Mouse (Mus musculus): ENCODE results near the gene Dtd2. TPM values are rescaled to one million over a fixed set of nuclear protein-coding genes. Genes with fewer than 3 reads are reported as not detected.

Gene Dtd2
- 10 to 100 TPM in 3 of 26 experiments, 1 to 10 TPM in 18, under 1 TPM in 4, not detected in 1; 0.54 to 13.7 (median 3.6) TPM for total RNA-seq (2018; cell fraction: chromatin; rRNA removed)
- total RNA-seq (2018; cell fraction: cytosol; rRNA removed) = 10 to 100 TPM in 18 of 26 experiments, 1 to 10 TPM in 8; 6.5 to 16.8 (median 11.4) TPM
- 10 to 100 TPM in 6 of 26 experiments, 1 to 10 TPM in 20; 1.0 to 13.8 (median 5.3) TPM for total RNA-seq (2018; cell fraction: nucleus; rRNA removed)
- 8.4 to 14.7 TPM (median 12.0 TPM) in 3 replicates for polyA plus RNA-seq (2018)

DNA sequence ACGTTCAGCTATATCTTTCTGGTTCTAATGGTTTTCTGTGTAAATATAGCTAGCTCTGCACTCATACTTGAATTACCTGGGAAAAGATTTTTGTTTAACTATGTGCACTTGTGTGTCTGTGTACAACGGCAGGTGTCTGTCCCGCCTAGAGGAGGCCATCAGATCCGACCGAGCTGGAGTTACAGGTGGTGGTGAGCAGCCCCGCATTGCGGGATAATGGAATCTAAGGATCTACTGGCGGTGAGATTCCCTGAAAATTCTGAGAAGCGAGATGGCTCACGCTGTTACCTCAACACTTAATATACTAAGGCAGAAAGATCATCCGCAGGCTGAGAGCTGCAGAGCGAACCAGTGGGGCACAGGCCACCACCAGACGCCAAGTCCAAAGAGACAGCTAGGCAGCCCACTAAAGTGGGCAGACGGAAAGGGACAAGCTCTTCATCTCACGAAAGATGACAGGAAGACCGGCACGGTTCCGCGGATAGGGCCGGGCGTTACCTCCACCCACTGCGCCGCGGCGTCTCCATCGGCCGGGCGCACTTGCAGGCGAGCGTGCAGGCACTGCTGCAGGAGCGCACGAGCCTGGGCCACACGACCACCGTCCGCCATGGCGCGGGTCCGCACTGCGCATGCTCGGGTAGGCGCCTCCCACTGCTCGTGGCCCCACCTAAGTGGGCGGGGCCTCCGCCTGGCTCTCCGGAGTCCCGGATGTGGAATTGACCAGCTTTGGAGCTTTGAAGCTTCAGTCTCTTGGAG lies at the start of gene Dtd2:
Gene Dtd2 (minus strand): TSS at position 625 of the 756 bp plus-strand sequence.
- Histone ChIP-seq H3K27ac (0 out of 2 replicates have a peak within 1 kb of the TSS, but pooled peaks have one; percentile 22), H3K79me2 (ENCODE audit: inconsistent target) (no peaks in the 10 kb centered on the region), H3K4me3 (ENCODE audit: inconsistent target) (peak within 1 kb of the TSS; percentile 81), H3K36me3 (ENCODE audit: inconsistent target) (no peaks in the 10 kb centered on the region)
- WGBS (ENCODE audit: missing documents) = 2% methylated on average over 45 of the region's 46 CpGs

DNA sequence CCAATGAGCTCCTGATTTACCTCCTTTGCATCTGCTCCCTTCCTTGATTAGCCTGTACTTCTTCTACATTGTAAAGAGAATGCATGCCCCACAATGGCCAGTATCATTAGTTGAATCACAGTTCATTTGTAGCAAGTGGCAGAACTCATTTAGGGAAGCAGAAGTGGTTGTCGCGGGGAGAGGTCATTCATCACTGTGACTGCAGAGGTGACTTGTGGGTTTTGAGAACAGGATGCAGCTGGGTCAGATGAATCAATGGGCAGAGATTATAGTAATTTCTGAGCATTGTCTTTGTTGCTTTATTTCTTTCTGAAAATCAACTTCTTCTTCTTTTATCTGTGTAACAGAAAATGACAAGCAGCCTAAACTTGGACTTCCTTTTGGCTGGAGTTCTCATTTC lies 43.0 kb upstream of the Dtd2 start:
- no peak overlapping the region for H3K4me3 ChIP-seq (ENCODE audit: inconsistent target)
- H3K36me3 ChIP-seq (ENCODE audit: inconsistent target) = no peaks in the 10 kb centered on the region
- 0% methylated on average over 2 of the region's 2 CpGs for WGBS (ENCODE audit: missing documents)
- H3K27ac ChIP-seq = peak overlapping the region; percentile 53
- H3K79me2 ChIP-seq (ENCODE audit: inconsistent target) = no peaks in the 10 kb centered on the region

DNA sequence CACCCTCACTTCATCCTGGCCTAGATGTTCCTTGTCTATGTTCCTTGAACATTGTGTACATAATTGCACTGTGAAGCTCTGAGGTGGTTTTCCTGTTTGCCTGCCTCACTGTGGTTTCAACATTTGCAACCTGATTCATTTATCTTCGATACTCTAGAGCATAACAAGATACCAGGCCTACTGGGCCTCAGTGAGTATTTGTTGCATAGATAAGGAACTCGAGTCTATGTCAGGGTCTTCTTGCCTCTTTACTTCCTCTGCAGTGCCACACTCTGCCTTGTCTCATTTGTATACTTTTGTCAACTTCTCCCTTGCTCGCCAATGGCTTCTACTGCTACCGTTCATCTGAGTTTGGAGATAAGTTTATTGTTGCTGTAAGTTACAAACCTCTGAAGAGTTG lies 40.1 kb upstream of the Dtd2 start:
- no peak overlapping the region for H3K4me3 ChIP-seq (ENCODE audit: inconsistent target)
- no peaks in the 10 kb centered on the region for H3K79me2 ChIP-seq (ENCODE audit: inconsistent target)
- no peak overlapping the region for H3K27ac ChIP-seq
- no peaks in the 10 kb centered on the region for H3K36me3 ChIP-seq (ENCODE audit: inconsistent target)
- 28% methylated on average over 4 of the region's 4 CpGs for WGBS (ENCODE audit: missing documents)

DNA sequence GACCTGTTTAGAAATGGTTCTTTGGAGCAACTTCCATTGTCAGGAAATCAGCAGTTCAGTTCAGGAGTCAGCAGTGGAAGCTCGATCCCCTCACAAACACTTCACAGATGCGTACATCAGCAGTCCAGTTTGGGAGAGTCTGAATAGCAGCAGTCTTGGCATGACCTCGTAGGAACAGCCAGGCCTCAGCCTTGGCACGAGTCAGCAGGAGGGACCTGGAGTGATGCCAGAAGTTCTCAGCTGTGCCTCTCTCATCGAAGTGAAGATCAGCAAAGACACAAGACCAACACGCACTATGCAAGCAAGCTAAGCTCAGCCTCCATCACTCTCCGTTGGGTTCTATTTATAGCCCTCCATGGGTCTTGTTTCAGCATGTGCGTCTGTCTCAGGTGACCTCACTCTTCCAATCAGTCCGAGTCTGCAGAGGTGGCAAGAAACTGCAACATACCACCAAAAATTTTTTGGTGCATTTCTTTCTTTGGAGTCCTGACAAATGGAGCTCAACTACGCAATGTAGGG lies 36.6 kb upstream of the Dtd2 start:
- Histone ChIP-seq H3K27ac (no peak overlapping the region), H3K4me3 (ENCODE audit: inconsistent target) (no peak overlapping the region), H3K79me2 (ENCODE audit: inconsistent target) (no peaks in the 10 kb centered on the region), H3K36me3 (ENCODE audit: inconsistent target) (no peaks in the 10 kb centered on the region)
- WGBS (ENCODE audit: missing documents) = 76% methylated on average over 10 of the region's 10 CpGs

DNA sequence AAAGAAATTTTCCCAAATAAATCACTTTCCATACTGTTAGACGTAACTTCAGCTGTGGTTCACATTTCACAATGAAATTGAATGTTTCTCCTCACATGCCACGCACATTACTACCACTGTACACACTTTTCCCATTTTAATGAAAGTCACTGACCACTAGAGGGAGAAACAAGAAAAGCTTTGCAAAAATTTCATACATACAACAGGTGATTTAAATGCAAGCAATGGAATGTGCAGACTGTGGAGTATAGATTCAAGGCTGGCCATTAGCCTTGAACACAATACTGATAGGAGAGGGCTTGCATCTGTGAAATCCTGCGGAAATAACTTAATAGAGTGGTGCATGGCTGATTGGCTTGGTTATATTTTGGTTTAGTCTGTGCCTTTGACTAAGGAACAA lies 32.1 kb upstream of the Dtd2 start:
- H3K79me2 ChIP-seq (ENCODE audit: inconsistent target) = no peaks in the 10 kb centered on the region
- H3K4me3 ChIP-seq (ENCODE audit: inconsistent target) = no peak overlapping the region
- WGBS (ENCODE audit: missing documents) = 32% methylated on average over 3 of the region's 3 CpGs

DNA sequence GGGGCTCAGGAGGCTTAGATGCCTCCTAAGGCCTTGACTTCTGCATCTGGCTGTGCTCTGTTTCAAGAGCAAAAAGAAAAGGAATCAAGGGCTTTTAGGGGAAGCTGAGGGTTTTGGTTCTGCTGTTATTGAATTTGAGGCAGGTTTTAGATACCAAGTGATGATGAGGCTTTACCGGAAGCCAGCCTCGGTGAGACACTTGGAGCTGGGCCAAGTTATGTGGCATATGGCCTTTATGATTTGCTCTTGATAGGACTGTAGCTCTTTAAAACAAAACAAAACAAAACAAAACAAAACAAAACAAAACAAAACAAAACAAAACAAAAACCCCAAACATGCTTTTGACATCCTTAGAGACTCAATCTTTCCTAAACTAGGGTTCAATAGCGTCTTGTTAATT lies 28.7 kb upstream of the Dtd2 start:
- WGBS (ENCODE audit: missing documents) = 91% methylated on average over 3 of the region's 3 CpGs

More for the DNA sequence above, 32.1 kb upstream of the Dtd2 start:
- H3K27ac ChIP-seq = no peak overlapping the region
- no peaks in the 10 kb centered on the region for H3K36me3 ChIP-seq (ENCODE audit: inconsistent target)

DNA sequence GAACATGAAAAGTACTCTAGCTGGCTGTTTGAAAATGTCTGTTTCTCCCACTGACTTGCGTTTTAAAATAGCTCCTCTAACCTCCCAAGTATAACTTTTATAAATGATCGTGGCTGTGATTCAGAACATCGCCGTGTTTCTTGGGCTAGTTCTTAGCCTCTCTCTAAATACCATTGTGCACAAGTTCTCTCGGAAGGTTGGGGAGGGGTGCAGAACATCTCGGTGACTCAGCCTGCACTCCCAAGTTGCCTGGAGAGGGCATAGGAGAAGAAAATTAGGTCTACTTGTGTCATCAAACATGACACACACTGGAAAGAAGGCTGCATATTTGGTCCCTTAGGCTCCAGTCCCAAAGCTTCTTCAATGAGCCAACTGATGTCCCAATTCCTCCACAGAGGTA lies 26.0 kb upstream of the Dtd2 start:
- 86% methylated on average over 6 of the region's 6 CpGs for WGBS (ENCODE audit: missing documents)
- no peaks in the 10 kb centered on the region for H3K79me2 ChIP-seq (ENCODE audit: inconsistent target)

More for the DNA sequence above, 28.7 kb upstream of the Dtd2 start:
- no peak overlapping the region for H3K27ac ChIP-seq
- H3K4me3 ChIP-seq (ENCODE audit: inconsistent target) = no peak overlapping the region
- H3K36me3 ChIP-seq (ENCODE audit: inconsistent target) = no peaks in the 10 kb centered on the region
- H3K79me2 ChIP-seq (ENCODE audit: inconsistent target) = no peaks in the 10 kb centered on the region

DNA sequence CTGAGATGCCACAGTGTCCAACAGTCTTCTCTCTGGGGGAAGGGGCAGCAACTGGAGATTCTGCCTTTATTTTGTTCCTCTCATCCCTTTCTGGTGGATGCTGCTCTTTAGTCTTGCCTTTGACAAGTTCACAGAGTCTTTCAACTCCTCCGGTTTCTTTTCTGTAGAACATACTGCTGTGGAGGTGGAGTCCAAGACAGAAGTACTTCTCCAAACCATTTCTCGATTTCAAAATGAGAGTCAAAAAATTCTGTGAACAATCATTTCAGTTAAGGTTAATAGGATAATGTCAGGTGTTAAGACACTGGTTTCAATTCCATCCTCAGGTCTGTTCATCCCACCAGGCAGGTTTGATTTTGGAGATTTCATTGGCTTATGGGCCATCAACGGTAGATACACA lies 21.7 kb upstream of the Dtd2 start, which contains the start of gene Gpr33:
Gene Gpr33 (minus strand): TSS at position 101 of the 400 bp plus-strand sequence.
- WGBS (ENCODE audit: missing documents) = 89% methylated on average over 3 of the region's 3 CpGs
- no peak within 1 kb of the TSS for H3K4me3 ChIP-seq (ENCODE audit: inconsistent target)
- H3K27ac ChIP-seq = no peak within 1 kb of the TSS

More for the DNA sequence above, 26.0 kb upstream of the Dtd2 start:
- H3K27ac ChIP-seq = no peak overlapping the region
- no peaks in the 10 kb centered on the region for H3K36me3 ChIP-seq (ENCODE audit: inconsistent target)
- H3K4me3 ChIP-seq (ENCODE audit: inconsistent target) = no peak overlapping the region

DNA sequence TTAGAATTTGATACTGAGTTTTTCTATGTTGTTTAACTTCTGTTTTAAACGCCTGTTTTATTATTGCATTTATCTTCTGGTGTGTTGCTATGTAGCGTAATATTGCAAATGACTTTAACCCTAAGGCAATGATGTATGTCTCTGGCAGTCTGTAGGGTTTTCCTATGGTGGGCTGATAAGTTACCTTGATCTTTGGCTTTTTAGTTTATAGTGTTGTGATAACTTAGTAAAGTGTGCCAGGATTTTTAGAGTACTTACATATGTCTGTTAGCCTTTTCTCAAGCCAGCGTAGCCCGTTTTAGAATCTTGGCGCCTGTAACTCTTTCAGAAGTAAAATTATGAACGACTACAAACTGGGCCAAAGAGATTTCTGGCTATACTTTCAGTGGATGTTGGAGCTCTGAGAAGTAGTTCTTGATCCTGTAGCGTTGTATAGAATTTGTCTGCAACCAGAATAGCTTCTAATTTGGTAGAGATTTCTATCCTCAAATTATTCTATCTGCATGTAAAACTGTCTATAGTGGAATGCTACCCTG lies 8.3 kb upstream of the Dtd2 start:
- Histone ChIP-seq H3K4me3 (ENCODE audit: inconsistent target) (no peak overlapping the region), H3K36me3 (ENCODE audit: inconsistent target) (no peaks in the 10 kb centered on the region), H3K79me2 (ENCODE audit: inconsistent target) (no peaks in the 10 kb centered on the region), H3K27ac (no peak overlapping the region)
- 88% methylated on average over 7 of the region's 7 CpGs for WGBS (ENCODE audit: missing documents)

More for the DNA sequence above, 21.7 kb upstream of the Dtd2 start, which contains the start of gene Gpr33:
- Histone ChIP-seq H3K79me2 (ENCODE audit: inconsistent target) (no peaks in the 10 kb centered on the region), H3K36me3 (ENCODE audit: inconsistent target) (no peaks in the 10 kb centered on the region)

DNA sequence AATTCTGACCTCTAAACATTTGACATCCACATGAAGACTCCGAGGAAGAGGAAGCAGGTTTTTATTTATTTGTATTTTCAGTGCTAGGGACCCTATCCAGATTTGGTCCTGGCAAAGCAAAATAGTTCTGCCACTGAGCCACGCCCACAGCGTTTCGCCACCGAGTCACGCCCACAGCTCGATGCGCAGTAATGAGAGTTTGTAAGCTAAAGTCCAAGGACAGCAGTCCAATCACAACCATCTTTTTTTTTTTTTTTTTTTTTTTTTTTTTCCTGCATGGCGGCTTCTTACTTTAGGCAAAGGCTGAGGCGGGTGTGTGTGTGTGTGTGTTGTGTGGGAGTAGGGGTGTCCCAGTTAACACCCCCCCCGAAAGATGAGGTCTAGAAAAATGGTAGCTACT lies 7.7 kb upstream of the Dtd2 start:
- no peaks in the 10 kb centered on the region for H3K79me2 ChIP-seq (ENCODE audit: inconsistent target)
- WGBS (ENCODE audit: missing documents) = 96% methylated on average over 9 of the region's 11 CpGs
- H3K36me3 ChIP-seq (ENCODE audit: inconsistent target) = no peaks in the 10 kb centered on the region
- H3K27ac ChIP-seq = no peak overlapping the region
- H3K4me3 ChIP-seq (ENCODE audit: inconsistent target) = no peak overlapping the region

DNA sequence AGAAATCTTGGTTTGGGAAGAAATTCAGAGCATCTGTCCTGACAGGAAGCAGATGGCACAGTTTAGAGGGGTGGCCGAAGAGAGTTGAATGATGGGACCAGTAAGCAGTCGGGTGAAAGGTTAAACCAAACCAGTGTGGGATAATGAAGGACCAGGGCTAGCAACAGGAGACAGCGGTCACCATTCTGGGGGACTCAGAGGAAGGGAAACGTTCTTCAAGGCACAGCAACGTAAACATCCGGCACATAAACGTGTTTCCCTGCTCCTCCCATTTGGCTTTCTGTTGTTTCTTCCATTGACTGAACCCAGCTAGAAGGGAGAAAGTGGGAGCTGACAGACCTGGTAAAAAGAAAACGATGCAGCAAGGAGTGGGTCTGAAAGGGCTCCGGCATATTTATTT lies 7.0 kb upstream of the Dtd2 start:
- Histone ChIP-seq H3K4me3 (ENCODE audit: inconsistent target) (no peak overlapping the region), H3K79me2 (ENCODE audit: inconsistent target) (no peaks in the 10 kb centered on the region), H3K27ac (no peak overlapping the region), H3K36me3 (ENCODE audit: inconsistent target) (no peaks in the 10 kb centered on the region)
- WGBS (ENCODE audit: missing documents) = 46% methylated on average over 9 of the region's 9 CpGs

DNA sequence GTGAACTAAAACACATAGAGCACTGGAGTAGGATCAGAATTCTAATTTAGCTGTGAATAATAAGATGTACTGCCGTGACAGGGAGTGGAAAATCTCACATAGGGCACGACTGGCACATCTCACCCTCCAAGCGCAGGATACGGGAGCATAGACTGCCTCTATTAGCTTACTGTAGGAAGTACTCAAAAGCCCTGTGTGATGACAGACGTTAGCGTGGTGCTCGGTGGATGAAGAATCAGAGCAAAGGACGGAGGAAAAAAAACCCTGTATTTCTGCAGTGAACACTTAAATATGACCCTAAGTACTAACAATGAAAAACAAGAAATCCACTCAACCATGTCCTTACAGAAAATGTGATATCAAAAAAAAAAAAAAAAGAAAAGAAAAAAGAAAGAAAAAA lies 5.9 kb upstream of the Dtd2 start:
- Histone ChIP-seq H3K79me2 (ENCODE audit: inconsistent target) (no peaks in the 10 kb centered on the region), H3K4me3 (ENCODE audit: inconsistent target) (no peak overlapping the region)
- WGBS (ENCODE audit: missing documents) = 94% methylated on average over 8 of the region's 8 CpGs

DNA sequence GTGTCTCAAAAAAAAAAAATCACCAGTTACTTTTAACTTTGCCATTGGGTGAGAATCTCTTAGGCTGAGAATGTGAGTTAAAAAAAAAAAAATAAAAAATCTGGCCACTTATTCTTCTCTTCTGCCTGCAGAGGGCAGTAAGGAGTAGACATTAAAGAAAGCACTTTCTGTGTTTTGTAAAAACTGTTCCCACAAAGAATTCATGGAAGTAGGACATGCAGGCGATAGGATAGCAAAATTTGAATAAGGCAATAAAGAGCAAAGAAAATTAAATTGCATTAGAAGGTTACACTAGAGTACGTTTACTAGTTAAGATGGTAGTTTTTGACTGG lies 4.3 kb upstream of the Dtd2 start:
- Histone ChIP-seq H3K36me3 (ENCODE audit: inconsistent target) (no peaks in the 10 kb centered on the region), H3K27ac (no peak overlapping the region), H3K4me3 (ENCODE audit: inconsistent target) (no peak overlapping the region), H3K79me2 (ENCODE audit: inconsistent target) (no peaks in the 10 kb centered on the region)
- 59% methylated on average over 2 of the region's 2 CpGs for WGBS (ENCODE audit: missing documents)

More for the DNA sequence above, 5.9 kb upstream of the Dtd2 start:
- H3K27ac ChIP-seq = no peak overlapping the region
- H3K36me3 ChIP-seq (ENCODE audit: inconsistent target) = no peaks in the 10 kb centered on the region

DNA sequence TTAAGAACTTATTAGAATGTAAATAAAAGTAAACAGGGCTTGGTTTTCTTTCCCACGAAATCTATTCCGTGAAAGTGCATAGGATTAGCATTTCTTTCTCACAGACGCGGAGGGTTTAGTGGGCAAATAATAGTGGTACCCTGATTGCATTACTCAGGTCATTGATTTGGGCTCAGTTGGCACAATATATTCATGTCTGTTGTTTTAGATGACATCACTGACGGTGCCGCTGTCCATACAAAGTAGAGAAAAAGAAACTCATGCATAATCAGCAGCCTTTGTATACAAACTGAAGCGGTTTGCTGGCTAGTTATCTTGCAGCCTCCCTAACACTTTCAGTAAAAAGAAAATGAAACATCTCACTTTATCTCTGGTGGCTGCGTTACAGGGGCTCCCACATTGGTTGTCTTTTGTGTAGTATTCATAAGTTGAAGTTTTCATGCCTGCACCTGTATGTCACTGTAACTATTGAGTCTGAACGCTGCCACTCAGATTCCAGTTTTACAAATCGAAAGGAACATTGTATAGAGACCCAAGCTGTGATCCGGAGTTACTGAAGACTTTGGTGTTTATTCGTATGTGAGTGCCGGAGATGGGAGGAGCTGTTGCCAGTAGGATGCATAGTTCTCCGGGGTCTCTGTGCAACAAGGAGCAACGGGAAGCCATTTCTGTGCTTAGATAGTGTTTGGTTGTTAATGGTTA lies 3.8 kb upstream of the Dtd2 start:
- no peaks in the 10 kb centered on the region for H3K79me2 ChIP-seq (ENCODE audit: inconsistent target)
- no peaks in the 10 kb centered on the region for H3K36me3 ChIP-seq (ENCODE audit: inconsistent target)
- no peak overlapping the region for H3K27ac ChIP-seq
- 70% methylated on average over 13 of the region's 15 CpGs for WGBS (ENCODE audit: missing documents)
- no peak overlapping the region for H3K4me3 ChIP-seq (ENCODE audit: inconsistent target)

Measured in macrophage (primary cell).